Mouse (Mus musculus) hindbrain, embryonic 11.5 days (tissue): Measurements from ENCODE around the gene Sohlh2. TPM values are rescaled to one million over a fixed set of nuclear protein-coding genes. Genes with fewer than 3 reads are reported as not detected.

Source experiments
- ATAC-seq: fragments of 200-750 bp; cut with Nextera tagmentation; 2 replicates; pipeline ENCODE4 v1.8.0; 2017; ENCODE audit warnings: mild to moderate bottlenecking, moderate TSS enrichment, moderate library complexity; ENCODE audit not compliant: low FRiP score
- DNase-seq: peaks from one replicate; pipeline ENCODE4 v3.0.0-alpha.2; 2015; ENCODE audit warnings: low spot score
- H3K27ac ChIP-seq: fragments of 300-500 bp; sonication (generic); 2 replicates; pipeline ENCODE4 v1.5.1; 2014; ENCODE audit warnings: mild to moderate bottlenecking, low read depth, low read length
- H3K27me3 ChIP-seq: fragments of 300-500 bp; sonication (generic); 2 replicates; pipeline ENCODE4 v1.6.1; 2014; ENCODE audit warnings: mild to moderate bottlenecking, low read length, moderate library complexity, mixed read lengths; ENCODE audit not compliant: control insufficient read depth, insufficient read depth
- H3K36me3 ChIP-seq: fragments of 300-500 bp; sonication (generic); 2 replicates; pipeline ENCODE4 v1.6.1; 2014; ENCODE audit warnings: mild to moderate bottlenecking, low read length, moderate library complexity, mixed read lengths; ENCODE audit not compliant: control insufficient read depth, insufficient read depth
- H3K4me1 ChIP-seq: fragments of 300-500 bp; sonication (generic); replicated peaks from 2 replicates; pipeline ENCODE4 v1.6.1; 2014; ENCODE audit warnings: low read length, mixed read lengths; ENCODE audit not compliant: control insufficient read depth, insufficient read depth
- H3K4me2 ChIP-seq: fragments of 300-500 bp; sonication (generic); replicated peaks from 2 replicates; pipeline ENCODE4 v1.6.1; 2014; ENCODE audit warnings: mild to moderate bottlenecking, low read depth, low read length
- H3K4me3 ChIP-seq: fragments of 300-500 bp; sonication (generic); 2 replicates; pipeline ENCODE4 v1.5.1; 2014; ENCODE audit warnings: low read depth, low read length
- H3K9ac ChIP-seq: fragments of 300-500 bp; sonication (generic); 2 replicates; pipeline ENCODE4 v1.6.1; 2014; ENCODE audit warnings: low read depth, low read length
- H3K9me3 ChIP-seq: fragments of 300-500 bp; sonication (generic); 2 replicates; pipeline ENCODE4 v1.6.1; 2016; ENCODE audit warnings: low read length; ENCODE audit not compliant: control insufficient read depth
- WGBS: fragments of 180-500 bp; shearing (Covaris S2); extraction: QIAGEN DNeasy Blood & Tissue Kit; methylation state at CpG from one replicate; pipeline ENCODE4 v1.1.7; 2014; 5-methylcytosine and 5-hydroxymethylcytosine counted together
- polyA plus RNA-seq: library from polyadenylated mRNA; unstranded; fragments of >200 nt; fragmentation: Nextera tagmentation; extraction: Ambion mirVana; gene quantifications from 2 replicates; pipeline ENCODE4 v1.2.1, GENCODE M21; 2014

The Sohlh2 gene
- polyA plus RNA-seq, 1 experiment from 2014 or later, result not detected

DNA sequence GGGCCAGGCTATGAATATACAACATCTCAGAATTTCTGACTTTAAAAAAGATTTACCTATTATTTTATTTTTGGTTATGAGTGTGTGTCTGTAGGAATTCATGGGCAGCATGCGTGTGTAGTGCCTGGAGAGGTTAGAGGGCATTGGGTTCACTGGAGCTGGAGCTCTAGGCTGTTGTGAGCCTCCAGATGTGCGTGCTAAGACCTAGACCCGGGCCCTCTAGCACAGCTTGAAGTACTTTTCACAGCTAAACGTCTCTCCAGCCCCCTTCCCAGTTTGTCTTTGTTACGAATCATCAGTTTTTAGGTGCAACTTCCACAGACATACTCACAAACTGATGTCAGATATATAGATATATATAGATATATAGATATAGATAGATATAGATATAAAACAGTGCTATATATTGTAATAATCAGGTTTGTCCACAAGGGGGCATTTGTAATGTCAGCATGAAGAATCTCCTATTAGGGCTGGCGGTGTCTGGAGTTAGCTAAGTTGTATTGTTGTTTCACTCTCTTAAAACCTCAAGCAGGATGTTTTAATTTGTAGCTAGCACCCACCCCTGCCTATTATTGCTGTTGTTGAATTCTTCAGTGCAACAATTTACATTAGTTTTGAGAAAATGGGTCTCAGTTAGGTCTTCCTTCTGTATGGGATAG, 29.0 kb upstream of the Sohlh2 start:
- Histone ChIP-seq H3K4me3 (no peak overlapping the region), H3K36me3 (no peaks in the 10 kb centered on the region), H3K9me3 (no peaks in the 10 kb centered on the region), H3K4me2 (no peak overlapping the region), H3K27me3 (no peaks in the 10 kb centered on the region), H3K9ac (no peak overlapping the region), H3K4me1 (no peaks in the 10 kb centered on the region), H3K27ac (no peak overlapping the region)
- no peak for ATAC-seq
- peak; percentile 51 for DNase-seq
- WGBS, result 70% methylated on average over 6 of the region's 6 CpGs

DNA sequence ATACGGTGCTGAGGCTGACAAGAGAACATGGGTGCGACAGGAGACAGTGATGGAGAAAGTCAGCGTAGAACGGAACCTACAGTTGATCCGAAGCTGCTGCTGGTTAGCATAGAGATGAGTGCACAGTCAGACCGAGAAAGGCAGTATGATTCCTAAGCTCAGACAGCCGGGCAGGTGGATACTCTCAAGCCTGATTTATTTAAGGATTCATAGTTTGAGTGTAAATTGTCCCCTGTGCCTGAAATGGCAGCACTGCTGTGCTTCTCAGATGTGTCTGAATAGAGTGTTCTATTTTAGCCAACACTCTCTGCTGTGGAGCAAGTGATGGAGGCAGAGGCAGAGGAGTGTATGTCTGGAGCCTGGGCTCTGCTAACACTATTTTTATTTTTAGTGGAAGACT, 27.7 kb upstream of the Sohlh2 start:
- 91% methylated on average over 7 of the region's 7 CpGs for WGBS
- DNase-seq, result no peak
- H3K9ac ChIP-seq, result no peak overlapping the region
- H3K9me3 ChIP-seq, result no peaks in the 10 kb centered on the region
- no peaks in the 10 kb centered on the region for H3K27me3 ChIP-seq
- no peak overlapping the region for H3K4me2 ChIP-seq
- H3K27ac ChIP-seq, result no peak overlapping the region
- H3K36me3 ChIP-seq, result no peaks in the 10 kb centered on the region
- no peak for ATAC-seq
- H3K4me1 ChIP-seq, result no peaks in the 10 kb centered on the region
- H3K4me3 ChIP-seq, result no peak overlapping the region

DNA sequence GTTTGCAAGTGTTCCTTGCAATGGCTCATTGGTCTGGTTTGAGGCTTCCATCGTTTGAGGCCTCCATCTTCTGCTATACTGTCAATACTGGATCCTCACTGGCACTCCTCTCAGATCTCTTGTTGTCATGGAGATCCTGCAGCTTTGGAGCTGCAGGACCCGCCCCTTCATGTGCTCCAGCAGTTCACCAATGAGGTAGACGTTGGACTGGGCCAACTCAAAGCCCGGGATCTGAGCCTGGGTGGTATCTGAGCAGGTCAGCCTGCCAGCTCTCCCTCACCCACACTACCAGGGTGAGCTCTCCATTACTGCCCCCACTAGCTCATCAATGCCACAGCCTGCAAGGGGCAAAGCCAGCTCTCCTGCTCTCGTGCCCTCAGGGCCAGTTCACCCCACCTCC, 24.4 kb upstream of the Sohlh2 start:
- ATAC-seq (no peak; the same call in 1 of the 2 replicates), DNase-seq (no peak)
- Histone ChIP-seq H3K9ac (no peak overlapping the region), H3K36me3 (no peaks in the 10 kb centered on the region), H3K27me3 (no peaks in the 10 kb centered on the region), H3K4me3 (no peak overlapping the region), H3K9me3 (no peaks in the 10 kb centered on the region), H3K4me1 (no peaks in the 10 kb centered on the region), H3K4me2 (no peak overlapping the region), H3K27ac (no peak overlapping the region)
- WGBS, result 62% methylated on average over 5 of the region's 5 CpGs

DNA sequence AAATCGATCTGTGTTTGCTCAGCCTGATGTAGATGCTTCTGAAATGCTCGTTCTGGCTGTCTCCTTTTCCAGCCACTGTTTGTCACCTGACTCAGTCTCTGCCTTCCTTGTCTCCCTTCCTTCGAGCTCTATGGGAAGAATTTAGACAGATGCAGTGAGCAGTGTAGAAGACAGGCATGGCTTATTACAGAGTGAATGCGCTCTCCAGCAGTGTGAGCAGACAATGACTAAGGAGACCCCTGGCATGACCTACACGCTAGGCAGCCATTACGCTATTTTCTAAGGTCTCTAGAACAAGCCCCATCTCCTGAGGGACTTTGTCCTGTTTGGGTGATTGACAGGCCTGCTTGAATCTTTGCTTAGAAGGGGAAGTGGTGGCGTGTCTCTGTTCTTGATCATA, 20.7 kb upstream of the Sohlh2 start:
- Histone ChIP-seq H3K9ac (no peak overlapping the region), H3K27me3 (no peaks in the 10 kb centered on the region), H3K4me3 (no peak overlapping the region), H3K27ac (no peak overlapping the region), H3K9me3 (no peaks in the 10 kb centered on the region), H3K4me2 (no peak overlapping the region), H3K36me3 (no peaks in the 10 kb centered on the region), H3K4me1 (no peaks in the 10 kb centered on the region)
- DNase-seq (peak; percentile 25), ATAC-seq (peak; percentile 56; the same call in 1 of the 2 replicates)
- WGBS, result 46% methylated on average over 7 of the region's 7 CpGs

DNA sequence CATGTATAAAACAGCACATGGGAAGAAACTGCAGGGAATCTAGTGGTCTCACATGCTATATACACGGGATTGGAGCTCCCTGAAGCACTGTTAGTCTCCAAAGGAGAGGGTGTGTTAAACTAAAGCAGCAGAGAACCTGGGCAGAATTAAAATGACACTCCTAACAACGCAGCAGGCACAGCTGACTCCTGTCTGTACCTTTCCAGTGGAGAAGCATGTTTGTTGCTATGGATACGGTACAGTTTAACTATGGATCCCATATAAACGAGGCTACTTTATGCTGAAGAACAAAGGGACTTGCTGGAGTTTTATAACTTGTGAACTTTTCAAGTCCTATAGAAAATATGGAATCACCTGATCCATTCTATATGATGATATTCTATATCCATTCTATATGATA, 18.3 kb upstream of the Sohlh2 start:
- H3K36me3 ChIP-seq, result no peaks in the 10 kb centered on the region
- no peak for ATAC-seq
- H3K9ac ChIP-seq, result no peak overlapping the region
- H3K27me3 ChIP-seq, result no peaks in the 10 kb centered on the region
- DNase-seq, result no peak
- no peak overlapping the region for H3K27ac ChIP-seq
- H3K9me3 ChIP-seq, result no peaks in the 10 kb centered on the region
- no peak overlapping the region for H3K4me2 ChIP-seq
- H3K4me3 ChIP-seq, result no peak overlapping the region
- no peaks in the 10 kb centered on the region for H3K4me1 ChIP-seq
- 78% methylated on average over 4 of the region's 4 CpGs for WGBS

DNA sequence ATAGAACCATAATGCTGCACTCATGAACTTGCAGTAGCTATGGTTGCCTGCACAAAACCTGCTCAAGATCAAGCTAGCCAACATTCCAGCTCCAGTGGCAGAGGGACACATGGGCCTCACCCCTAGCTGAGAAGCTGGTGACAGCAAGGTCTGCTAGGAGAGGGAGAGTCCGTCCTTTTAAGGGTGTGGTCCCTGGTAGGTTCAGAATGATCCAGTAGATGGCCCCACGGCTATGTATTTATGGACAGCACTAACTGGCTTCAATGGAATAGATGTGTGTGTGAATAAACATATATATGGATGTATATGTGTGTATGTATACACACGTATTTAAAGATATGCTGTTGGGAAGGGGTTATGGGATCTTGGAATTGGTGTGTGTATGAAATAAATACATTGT, 9.3 kb upstream of the Sohlh2 start:
- WGBS, result 72% methylated on average over 3 of the region's 3 CpGs
- no peak overlapping the region for H3K9ac ChIP-seq

DNA sequence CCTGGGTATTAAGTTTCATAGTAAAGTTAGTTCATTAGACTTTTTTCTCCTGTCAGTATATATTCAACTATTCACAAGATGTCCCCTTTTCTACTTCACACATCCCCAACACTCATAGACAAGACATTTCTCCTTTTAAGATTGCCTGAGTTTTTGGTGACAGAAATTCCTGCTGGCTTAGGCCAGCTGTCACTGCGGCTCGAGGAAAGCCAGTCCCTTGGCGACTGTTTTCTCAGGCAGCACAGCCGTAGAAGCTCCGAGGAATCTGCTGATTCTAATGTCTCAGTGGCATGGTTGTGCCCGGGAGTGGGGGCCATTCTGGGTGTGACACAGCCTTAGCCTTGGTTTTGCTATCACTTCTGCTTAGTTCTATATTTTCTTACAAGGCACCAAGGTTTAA, 4.6 kb upstream of the Sohlh2 start:
- no peak overlapping the region for H3K27ac ChIP-seq
- H3K4me3 ChIP-seq, result no peak overlapping the region
- H3K36me3 ChIP-seq, result no peaks in the 10 kb centered on the region
- DNase-seq (no peak), ATAC-seq (no peak)
- 53% methylated on average over 6 of the region's 6 CpGs for WGBS
- H3K27me3 ChIP-seq, result no peaks in the 10 kb centered on the region
- H3K9ac ChIP-seq, result no peak overlapping the region
- H3K4me1 ChIP-seq, result no peaks in the 10 kb centered on the region
- no peak overlapping the region for H3K4me2 ChIP-seq
- H3K9me3 ChIP-seq, result no peaks in the 10 kb centered on the region

More for the DNA sequence above, 9.3 kb upstream of the Sohlh2 start:
- Histone ChIP-seq H3K4me3 (no peak overlapping the region), H3K36me3 (no peaks in the 10 kb centered on the region), H3K27me3 (no peaks in the 10 kb centered on the region), H3K9me3 (no peaks in the 10 kb centered on the region), H3K4me1 (no peaks in the 10 kb centered on the region), H3K4me2 (no peak overlapping the region), H3K27ac (no peak overlapping the region)
- DNase-seq (no peak), ATAC-seq (no peak)

DNA sequence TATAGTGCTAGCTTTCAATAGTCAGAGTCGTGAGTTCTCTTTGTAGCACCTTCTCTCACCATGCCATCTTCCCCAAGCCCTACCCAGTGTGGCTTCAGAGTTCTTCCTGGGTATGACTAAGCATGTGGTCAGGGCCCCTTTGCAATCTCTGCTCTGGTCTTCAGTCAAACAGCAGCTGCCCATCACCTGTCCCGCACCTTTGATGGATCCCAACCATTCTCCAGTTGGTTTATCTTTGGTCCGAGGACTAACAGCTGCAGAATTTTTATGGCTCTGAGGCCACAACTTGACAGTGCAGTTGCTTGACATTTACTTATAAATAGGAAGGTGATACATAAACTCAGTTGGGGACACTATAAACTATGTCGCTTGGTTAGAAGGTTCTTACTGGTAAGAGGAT, 9.8 kb downstream of the Sohlh2 start:
- Histone ChIP-seq H3K4me1 (no peaks in the 10 kb centered on the region), H3K4me2 (no peak overlapping the region), H3K9me3 (no peaks in the 10 kb centered on the region), H3K27ac (no peak overlapping the region), H3K4me3 (no peak overlapping the region), H3K9ac (no peak overlapping the region), H3K36me3 (no peaks in the 10 kb centered on the region), H3K27me3 (no peaks in the 10 kb centered on the region)
- no peak for DNase-seq
- no peak for ATAC-seq
- WGBS, result 91% methylated on average over 4 of the region's 4 CpGs

DNA sequence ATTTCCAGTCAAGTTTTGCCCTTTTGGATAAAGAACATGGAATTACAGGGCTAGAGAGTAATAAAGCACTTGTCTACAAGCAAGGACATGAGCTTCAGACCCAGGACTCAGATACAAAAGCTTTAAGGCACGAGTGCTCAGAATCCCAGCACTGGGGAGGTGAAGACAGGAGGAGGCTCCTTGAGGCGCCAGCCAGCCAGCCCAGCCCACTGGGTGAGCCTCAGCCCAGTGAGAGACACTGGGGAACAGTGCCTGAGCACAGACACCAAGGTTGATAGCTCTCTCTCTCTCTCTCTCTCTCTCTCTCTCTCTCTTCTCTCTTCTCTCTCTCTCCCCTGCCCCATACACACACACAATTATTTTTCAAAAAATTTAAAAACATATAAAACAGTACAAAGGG, 11.5 kb downstream of the Sohlh2 start:
- no peak for ATAC-seq
- H3K4me1 ChIP-seq, result no peaks in the 10 kb centered on the region
- WGBS, result 53% methylated on average over 2 of the region's 2 CpGs
- H3K9ac ChIP-seq, result no peak overlapping the region
- no peak overlapping the region for H3K27ac ChIP-seq
- no peak overlapping the region for H3K4me2 ChIP-seq
- H3K27me3 ChIP-seq, result no peaks in the 10 kb centered on the region
- H3K9me3 ChIP-seq, result no peaks in the 10 kb centered on the region
- no peak overlapping the region for H3K4me3 ChIP-seq
- no peaks in the 10 kb centered on the region for H3K36me3 ChIP-seq
- no peak for DNase-seq
